Mouse (Mus musculus): ENCODE data around the gene Ints4. TPM values are rescaled to one million over a fixed set of nuclear protein-coding genes. Genes with fewer than 3 reads are reported as not detected.
"Not testable (repeated sequence)": the region's sequence is repeated elsewhere in the genome, so short reads cannot be mapped to it uniquely, and the experiment has no call there.

Ints4 gene
- 10 to 100 TPM; 21.2 to 24.9 TPM for total RNA-seq (2021)
- long read RNA-seq, experiment 1, transcript Ints4-201 (23 exons, 3,240 nt): major isoform, 10 of 17 reads
- long read RNA-seq, experiment 1, partial matches to known transcripts: 3 of 17 reads
- long read RNA-seq, experiment 1, other reads (novel, unspliced or antisense): 3 of 17 reads
- long read RNA-seq, experiment 2, transcript Ints4-201 (23 exons, 3,240 nt): major isoform, 15 of 22 reads
- long read RNA-seq, experiment 2, partial matches to known transcripts: 1 of 22 reads
- long read RNA-seq, experiment 2, other reads (novel, unspliced or antisense): 6 of 22 reads

- intact Hi-C loops (cut with DNase I; ENCODE audit: low total_unique reads): loop anchor here (10.0 kb wide), 1 partner anchor 94 kb away; the partner anchor contains the start of genes Aamdc and Rsf1
- DNase-seq: peak; percentile 91
Measured at GRCm38 (mm10) chr7:97480821-97481339, at the start of gene Ints4. Gene Ints4, plus strand, starts transcription at chr7:97480956.

- intact Hi-C loops (cut with DNase I; ENCODE audit: low total_unique reads): loop anchor here (10.0 kb wide), 1 partner anchor 231 kb away; no protein-coding TSS in a partner anchor
- DNase-seq: not testable (repeated sequence)
Measured at GRCm38 (mm10) chr7:97433517-97433916, 47.2 kb upstream of the Ints4 start.

GRCm38 (mm10) chr7:97434517-97434916 is 46.2 kb upstream of the Ints4 start:
- intact Hi-C loops (cut with DNase I; ENCODE audit: low total_unique reads): loop anchor here (10.0 kb wide), 1 partner anchor 230 kb away; no protein-coding TSS in a partner anchor
- DNase-seq: no peak

GRCm38 (mm10) chr7:97438986-97439385 is 41.8 kb upstream of the Ints4 start:
- no peak for DNase-seq
- intact Hi-C loops (cut with DNase I; ENCODE audit: low total_unique reads): loop anchor here (10.0 kb wide), 1 partner anchor 226 kb away; no protein-coding TSS in a partner anchor

- intact Hi-C loops (cut with DNase I; ENCODE audit: low total_unique reads): no loop called here
- peak; percentile 83 for DNase-seq
Measured at GRCm38 (mm10) chr7:97446171-97446925, 34.4 kb upstream of the Ints4 start.

GRCm38 (mm10) chr7:97447050-97447531 is 33.7 kb upstream of the Ints4 start:
- DNase-seq: no peak
- intact Hi-C loops (cut with DNase I; ENCODE audit: low total_unique reads): no loop called here

- intact Hi-C loops (cut with DNase I; ENCODE audit: low total_unique reads): not testable (repeated sequence)
Measured at GRCm38 (mm10) chr7:97451023-97451422, 29.7 kb upstream of the Ints4 start, which contains the start of gene Kctd14. Gene Kctd14, plus strand, starts transcription at chr7:97451323.

GRCm38 (mm10) chr7:97452196-97452595 is 28.6 kb upstream of the Ints4 start:
- no peak for DNase-seq
- intact Hi-C loops (cut with DNase I; ENCODE audit: low total_unique reads): no loop called here

More at GRCm38 (mm10) chr7:97451023-97451422, 29.7 kb upstream of the Ints4 start, which contains the start of gene Kctd14:
- not testable (repeated sequence) for DNase-seq

- peak; percentile 15 for DNase-seq
- intact Hi-C loops (cut with DNase I; ENCODE audit: low total_unique reads): no loop called here
Measured at GRCm38 (mm10) chr7:97453141-97453921, 27.4 kb upstream of the Ints4 start.

GRCm38 (mm10) chr7:97454795-97455194 is 26.0 kb upstream of the Ints4 start:
- DNase-seq: no peak
- intact Hi-C loops (cut with DNase I; ENCODE audit: low total_unique reads): no loop called here

GRCm38 (mm10) chr7:97455577-97455976 is 25.2 kb upstream of the Ints4 start:
- intact Hi-C loops (cut with DNase I; ENCODE audit: low total_unique reads): no loop called here
- no peak for DNase-seq

GRCm38 (mm10) chr7:97473001-97473400 is 7.8 kb upstream of the Ints4 start:
- no peak for DNase-seq
- intact Hi-C loops (cut with DNase I; ENCODE audit: low total_unique reads): no loop called here

GRCm38 (mm10) chr7:97479349-97479748 is 1.4 kb upstream of the Ints4 start:
- DNase-seq: no peak
- intact Hi-C loops (cut with DNase I; ENCODE audit: low total_unique reads): loop anchor here (5.0 kb wide), 1 partner anchor 52 kb away; no protein-coding TSS in a partner anchor

- intact Hi-C loops (cut with DNase I; ENCODE audit: low total_unique reads): loop anchor here (10.0 kb wide), 1 partner anchor 95 kb away; the partner anchor contains the start of genes Aamdc and Rsf1
Measured at GRCm38 (mm10) chr7:97480290-97480689, 466 bp upstream of the Ints4 start.

GRCm38 (mm10) chr7:97483378-97483777 is 2.6 kb downstream of the Ints4 start:
- intact Hi-C loops (cut with DNase I; ENCODE audit: low total_unique reads): loop anchor here (10.0 kb wide), 1 partner anchor 91 kb away; the partner anchor contains the start of genes Aamdc and Rsf1
- DNase-seq: no peak

More at GRCm38 (mm10) chr7:97480290-97480689, 466 bp upstream of the Ints4 start:
- DNase-seq: no peak

- no peak for DNase-seq
- intact Hi-C loops (cut with DNase I; ENCODE audit: low total_unique reads): no loop called here
Measured at GRCm38 (mm10) chr7:97491157-97491556, 10.4 kb downstream of the Ints4 start.

GRCm38 (mm10) chr7:97492420-97492819 is 11.7 kb downstream of the Ints4 start:
- no peak for DNase-seq
- intact Hi-C loops (cut with DNase I; ENCODE audit: low total_unique reads): no loop called here

- intact Hi-C loops (cut with DNase I; ENCODE audit: low total_unique reads): no loop called here
- DNase-seq: no peak
Measured at GRCm38 (mm10) chr7:97495052-97495451, 14.3 kb downstream of the Ints4 start.

All from gastrocnemius, postnatal 14 days (tissue).